Mouse (Mus musculus): ENCODE results near the gene Rp9. TPM values are rescaled to one million over a fixed set of nuclear protein-coding genes. Genes with fewer than 3 reads are reported as not detected.

Gene Rp9
- polyA plus RNA-seq, 1 experiment from 2014 or later: 25.3 TPM

- Histone ChIP-seq H3K27me3 (ENCODE audit: control insufficient read depth, insufficient read depth, low read depth, low read length) (no peaks in the 10 kb centered on the region), H3K4me1 (ENCODE audit: control insufficient read depth, low read depth, low read length) (peaks cover 30% of the 10 kb centered on the region), H3K9me3 (replicated peaks; ENCODE audit: control insufficient read depth, low read length) (no peaks in the 10 kb centered on the region), H3K4me2 (ENCODE audit: low read depth, low read length) (peak overlapping the region; percentile 97), H3K27ac (ENCODE audit: low read length) (peak overlapping the region; percentile 97), H3K36me3 (ENCODE audit: control insufficient read depth, insufficient read depth) (no peaks in the 10 kb centered on the region; the same call in 1 of the 2 replicates), H3K9ac (ENCODE audit: low read depth, low read length) (peak overlapping the region; percentile 99), H3K4me3 (ENCODE audit: low read depth, low read length) (peak overlapping the region; percentile 96)
- WGBS (ENCODE audit: insufficient replicate concordance): 3% methylated on average over 6 of the region's 6 CpGs
- ATAC-seq (ENCODE audit: low read depth): no peak
Observed at GRCm38 (mm10) chr9:22387901-22388300, 81.6 kb downstream of the Rp9 start.

DNA sequence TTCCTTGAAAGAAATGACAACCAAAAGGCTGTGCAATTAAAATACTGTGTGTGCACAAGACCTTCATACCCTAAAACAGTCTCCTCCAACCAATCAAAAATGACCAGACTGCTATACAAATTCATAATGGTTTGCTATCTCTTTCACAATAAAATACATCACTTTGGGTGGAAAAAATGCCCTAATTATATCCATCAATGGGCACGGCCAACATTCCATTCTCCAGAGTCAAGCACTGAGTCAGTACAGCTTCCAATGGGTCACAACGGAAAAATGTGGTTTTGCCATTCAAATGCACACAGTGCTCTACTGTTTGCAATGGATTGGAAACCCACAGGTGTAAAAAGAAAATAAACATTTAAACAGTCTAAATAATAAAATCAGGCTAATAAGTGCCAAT, 83.7 kb downstream of the Rp9 start:
- Histone ChIP-seq H3K4me3 (ENCODE audit: low read depth, low read length) (peak overlapping the region; percentile 20; the same call in 1 of the 2 replicates), H3K36me3 (ENCODE audit: control insufficient read depth, insufficient read depth) (peaks cover 17% of the 10 kb centered on the region), H3K4me2 (ENCODE audit: low read depth, low read length) (peak overlapping the region; percentile 65; the same call in 1 of the 2 replicates)

DNA sequence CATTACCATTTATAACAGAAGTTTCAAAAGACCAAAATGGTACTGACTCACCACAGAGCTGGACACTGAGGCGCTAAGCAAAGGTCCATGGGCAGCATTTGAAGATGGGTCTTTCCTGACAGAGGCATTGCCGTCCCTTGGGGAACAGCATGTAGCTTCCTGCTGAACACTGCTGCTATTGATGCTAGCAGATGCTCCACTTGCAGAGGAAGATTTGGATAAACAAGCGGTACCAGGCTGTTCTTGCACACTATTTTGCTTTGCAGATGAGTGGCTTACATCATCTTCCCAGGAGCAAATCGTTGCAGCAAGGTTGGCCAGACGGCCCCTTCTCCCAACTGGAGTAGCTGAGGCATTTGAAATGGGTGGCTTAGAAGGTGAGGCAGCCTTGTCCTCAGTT, 93.5 kb downstream of the Rp9 start:
- no peak overlapping the region for H3K4me3 ChIP-seq (ENCODE audit: low read depth, low read length)
- peaks cover 86% of the 10 kb centered on the region for H3K36me3 ChIP-seq (ENCODE audit: control insufficient read depth, insufficient read depth)
- no peak for ATAC-seq (ENCODE audit: low read depth)
- H3K4me2 ChIP-seq (ENCODE audit: low read depth, low read length): no peak overlapping the region
- no peaks in the 10 kb centered on the region for H3K27me3 ChIP-seq (ENCODE audit: control insufficient read depth, insufficient read depth, low read depth, low read length)
- no peaks in the 10 kb centered on the region for H3K9me3 ChIP-seq (replicated peaks; ENCODE audit: control insufficient read depth, low read length)
- 88% methylated on average over 5 of the region's 5 CpGs for WGBS (ENCODE audit: insufficient replicate concordance)
- no peak overlapping the region for H3K27ac ChIP-seq (ENCODE audit: low read length)
- H3K4me1 ChIP-seq (ENCODE audit: control insufficient read depth, low read depth, low read length): no peaks in the 10 kb centered on the region
- H3K9ac ChIP-seq (ENCODE audit: low read depth, low read length): no peak overlapping the region

More for the DNA sequence above, 83.7 kb downstream of the Rp9 start:
- ATAC-seq (ENCODE audit: low read depth): no peak
- 59% methylated on average over 2 of the region's 2 CpGs for WGBS (ENCODE audit: insufficient replicate concordance)
- Histone ChIP-seq H3K9ac (ENCODE audit: low read depth, low read length) (no peak overlapping the region), H3K27ac (ENCODE audit: low read length) (no peak overlapping the region), H3K9me3 (replicated peaks; ENCODE audit: control insufficient read depth, low read length) (no peaks in the 10 kb centered on the region), H3K27me3 (ENCODE audit: control insufficient read depth, insufficient read depth, low read depth, low read length) (no peaks in the 10 kb centered on the region), H3K4me1 (ENCODE audit: control insufficient read depth, low read depth, low read length) (peaks cover 30% of the 10 kb centered on the region)

DNA sequence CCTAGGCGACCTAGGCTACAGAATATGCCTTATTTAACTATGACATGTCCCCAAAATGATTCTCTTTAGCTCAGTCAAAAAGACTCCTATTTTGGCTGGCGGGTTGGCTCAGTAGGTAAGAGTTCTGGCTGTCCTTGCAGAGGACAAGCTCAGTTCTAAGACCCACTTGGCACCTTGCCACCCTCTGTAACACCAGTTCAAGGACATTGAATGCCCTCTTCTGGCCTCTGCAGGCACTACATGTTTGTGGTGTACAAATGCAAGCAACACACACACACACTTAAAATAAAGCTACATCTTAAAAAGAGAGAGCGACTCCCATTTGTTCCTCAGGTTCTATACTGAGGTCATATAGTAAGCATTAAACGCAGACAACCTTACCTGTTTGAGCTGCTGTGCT, 96.8 kb downstream of the Rp9 start:
- WGBS (ENCODE audit: insufficient replicate concordance): 91% methylated on average over 4 of the region's 4 CpGs

DNA sequence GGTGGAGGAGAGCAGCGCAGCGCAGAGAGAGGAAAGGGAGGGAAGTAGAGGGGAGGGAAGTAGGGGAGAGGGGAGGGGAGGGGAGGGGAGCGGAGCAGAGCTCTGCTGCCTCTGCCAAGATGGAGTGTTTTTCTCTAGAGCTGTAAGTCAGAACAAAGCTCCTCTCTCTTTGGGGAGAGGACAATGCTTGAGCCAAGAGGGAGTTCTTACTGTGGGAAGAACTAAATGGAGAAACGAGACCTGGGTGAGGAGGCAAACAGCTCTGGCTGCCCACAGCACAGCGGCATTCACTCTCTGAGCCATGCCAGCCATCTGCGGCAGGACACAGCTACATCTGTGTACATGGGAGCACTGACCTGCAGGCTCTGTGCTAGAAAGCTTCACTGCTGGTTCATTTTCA, 101.5 kb downstream of the Rp9 start:
- H3K9me3 ChIP-seq (replicated peaks; ENCODE audit: control insufficient read depth, low read length): no peaks in the 10 kb centered on the region
- H3K36me3 ChIP-seq (ENCODE audit: control insufficient read depth, insufficient read depth): peaks cover 88% of the 10 kb centered on the region
- 78% methylated on average over 6 of the region's 6 CpGs for WGBS (ENCODE audit: insufficient replicate concordance)
- H3K4me2 ChIP-seq (ENCODE audit: low read depth, low read length): no peak overlapping the region
- no peak overlapping the region for H3K9ac ChIP-seq (ENCODE audit: low read depth, low read length)
- H3K4me3 ChIP-seq (ENCODE audit: low read depth, low read length): no peak overlapping the region
- H3K4me1 ChIP-seq (ENCODE audit: control insufficient read depth, low read depth, low read length): no peaks in the 10 kb centered on the region
- ATAC-seq (ENCODE audit: low read depth): no peak
- no peaks in the 10 kb centered on the region for H3K27me3 ChIP-seq (ENCODE audit: control insufficient read depth, insufficient read depth, low read depth, low read length)
- H3K27ac ChIP-seq (ENCODE audit: low read length): 0 out of 2 replicates have a peak overlapping the region, but pooled peaks have one; percentile 28

More for the DNA sequence above, 96.8 kb downstream of the Rp9 start:
- Histone ChIP-seq H3K27ac (ENCODE audit: low read length) (no peak overlapping the region), H3K4me1 (ENCODE audit: control insufficient read depth, low read depth, low read length) (no peaks in the 10 kb centered on the region), H3K9me3 (replicated peaks; ENCODE audit: control insufficient read depth, low read length) (no peaks in the 10 kb centered on the region), H3K36me3 (ENCODE audit: control insufficient read depth, insufficient read depth) (peaks cover 84% of the 10 kb centered on the region), H3K27me3 (ENCODE audit: control insufficient read depth, insufficient read depth, low read depth, low read length) (no peaks in the 10 kb centered on the region), H3K9ac (ENCODE audit: low read depth, low read length) (no peak overlapping the region), H3K4me3 (ENCODE audit: low read depth, low read length) (no peak overlapping the region), H3K4me2 (ENCODE audit: low read depth, low read length) (no peak overlapping the region)
- ATAC-seq (ENCODE audit: low read depth): no peak

DNA sequence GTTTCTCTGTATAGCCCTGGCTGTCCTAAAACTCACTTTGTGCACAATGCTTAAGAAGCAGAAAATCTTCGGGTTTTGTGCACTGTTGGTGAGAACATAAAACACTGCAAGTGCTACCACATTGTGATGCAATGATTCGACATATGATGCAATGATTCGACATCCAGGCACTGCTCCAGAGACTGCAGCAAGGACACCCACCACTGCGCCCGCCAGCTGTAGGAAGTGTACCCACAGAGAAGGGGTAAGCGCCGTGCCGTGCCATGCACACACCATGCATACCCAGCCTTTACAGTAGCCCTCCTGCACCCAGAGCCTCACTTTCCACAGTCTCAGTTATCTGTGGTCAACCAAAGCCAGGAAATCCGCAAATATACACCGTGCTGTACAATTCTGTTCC, 102.9 kb downstream of the Rp9 start:
- no peak for ATAC-seq (ENCODE audit: low read depth)
- peaks cover 86% of the 10 kb centered on the region for H3K36me3 ChIP-seq (ENCODE audit: control insufficient read depth, insufficient read depth)

GRCm38 (mm10) chr9:22366221-22366620, 103.3 kb downstream of the Rp9 start:
- Histone ChIP-seq H3K27ac (ENCODE audit: low read length) (no peak overlapping the region), H3K36me3 (ENCODE audit: control insufficient read depth, insufficient read depth) (peaks cover 86% of the 10 kb centered on the region), H3K4me3 (ENCODE audit: low read depth, low read length) (no peak overlapping the region), H3K9ac (ENCODE audit: low read depth, low read length) (no peak overlapping the region), H3K4me1 (ENCODE audit: control insufficient read depth, low read depth, low read length) (no peaks in the 10 kb centered on the region), H3K27me3 (ENCODE audit: control insufficient read depth, insufficient read depth, low read depth, low read length) (no peaks in the 10 kb centered on the region), H3K9me3 (replicated peaks; ENCODE audit: control insufficient read depth, low read length) (no peaks in the 10 kb centered on the region), H3K4me2 (ENCODE audit: low read depth, low read length) (no peak overlapping the region)
- no peak for ATAC-seq (ENCODE audit: low read depth)
- WGBS (ENCODE audit: insufficient replicate concordance): 32% methylated on average over 2 of the region's 2 CpGs

More for the DNA sequence above, 102.9 kb downstream of the Rp9 start:
- no peaks in the 10 kb centered on the region for H3K27me3 ChIP-seq (ENCODE audit: control insufficient read depth, insufficient read depth, low read depth, low read length)
- H3K4me3 ChIP-seq (ENCODE audit: low read depth, low read length): no peak overlapping the region
- no peaks in the 10 kb centered on the region for H3K4me1 ChIP-seq (ENCODE audit: control insufficient read depth, low read depth, low read length)
- no peak overlapping the region for H3K27ac ChIP-seq (ENCODE audit: low read length)
- no peaks in the 10 kb centered on the region for H3K9me3 ChIP-seq (replicated peaks; ENCODE audit: control insufficient read depth, low read length)
- no peak overlapping the region for H3K4me2 ChIP-seq (ENCODE audit: low read depth, low read length)
- 82% methylated on average over 10 of the region's 10 CpGs for WGBS (ENCODE audit: insufficient replicate concordance)
- no peak overlapping the region for H3K9ac ChIP-seq (ENCODE audit: low read depth, low read length)

Other genes with a start within 250 kb of the Rp9 start
- gene Zfp809, start 244.0 kb downstream of the Rp9 start, polyA plus RNA-seq (2015; fragmentation: Nextera tagmentation; extraction: Ambion mirVana): 6.7 and 7.4 TPM in 2 replicates
- 1.0 and 1.3 TPM in 2 replicates for gene Zfp599, start 209.8 kb downstream of the Rp9 start, polyA plus RNA-seq (2015; fragmentation: Nextera tagmentation; extraction: Ambion mirVana)
- gene Zfp810, start 162.1 kb downstream of the Rp9 start, polyA plus RNA-seq (2015; fragmentation: Nextera tagmentation; extraction: Ambion mirVana): 2.7 and 2.8 TPM in 2 replicates
- gene Anln, start 80.6 kb downstream of the Rp9 start, polyA plus RNA-seq (2015; fragmentation: Nextera tagmentation; extraction: Ambion mirVana): 29.7 and 29.9 TPM in 2 replicates
- 1.2 and 1.3 TPM in 2 replicates for gene 9530077C05Rik, start 58.2 kb downstream of the Rp9 start, polyA plus RNA-seq (2015; fragmentation: Nextera tagmentation; extraction: Ambion mirVana)
- gene Gm17545, start 15.5 kb downstream of the Rp9 start, polyA plus RNA-seq (2015; fragmentation: Nextera tagmentation; extraction: Ambion mirVana): not detected in 2 replicates
- gene Bbs9, start 6.0 kb upstream of the Rp9 start, polyA plus RNA-seq (2015; fragmentation: Nextera tagmentation; extraction: Ambion mirVana): 2.5 and 3.1 TPM in 2 replicates

All from liver, embryonic 16.5 days (tissue).